ENCODE assay signal across 25 mouse cellular contexts in the genomic region with DNA sequence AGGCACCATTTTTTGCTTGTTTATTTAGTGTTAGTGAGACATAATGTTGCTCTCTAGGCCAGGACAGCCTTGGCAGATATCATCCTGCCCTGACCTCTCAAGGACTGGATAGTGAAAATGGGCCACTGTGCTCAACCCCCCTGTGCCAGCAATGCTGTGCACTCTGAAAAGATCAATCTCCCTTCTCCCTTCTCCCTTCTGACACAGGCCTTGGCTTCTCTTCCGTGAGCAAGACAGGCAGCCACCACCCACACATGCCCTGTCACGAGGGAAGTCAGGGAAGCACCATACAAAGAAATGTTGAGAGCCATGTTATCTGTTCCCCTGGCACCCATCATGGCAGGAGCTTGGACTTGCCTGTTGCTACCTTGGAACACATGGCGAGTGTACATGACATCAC. TPM values are rescaled to one million over a fixed set of nuclear protein-coding genes. Genes with fewer than 3 reads are reported as not detected.
DNase-seq lines count a peak whose midpoint lies in the region; ATAC-seq and TF ChIP-seq lines count a peak whose summit lies in the region.
"Had no signal": no experiment of that assay in that cellular context is flagged by ENCODE, and none has a peak within 500 bp of the region (broad histone marks: within the 10 kb centered on the region; RNA-seq: fewer than 3 reads in every experiment).

No protein-coding gene starts in this region.

- 0 out of 2 replicates have a peak overlapping the region, but pooled peaks have one; percentile 24 for H3K9ac ChIP-seq in intestine, embryonic 16.5 days (ENCODE audit: low read depth, low read length)
- H3K9ac ChIP-seq in intestine, embryonic 15.5 days = no peak overlapping the region
- no peak overlapping the region for H3K9ac ChIP-seq in kidney, embryonic 16.5 days (replicated peaks; ENCODE audit: low read length)
- H3K9ac ChIP-seq: forebrain, embryonic 13.5 days; hindbrain, embryonic 13.5 days had no signal

- peak; percentile 68 to 83 for DNase-seq in adrenal gland, adult (ENCODE audit: inconsistent age in 2 of 2, low spot score in 1 of 2)
- no peak for DNase-seq in adrenal gland, postnatal 4 days (ENCODE audit: low spot score in 2 of 2)
- no peak for DNase-seq in testis, postnatal 14 days (ENCODE audit: low spot score)
- peak; percentile 55 to 61 for DNase-seq in adrenal gland, postnatal 36 days
- DNase-seq: cerebellum, adult 11-12 months; cerebellum, adult 9-10 months; cerebellum, postnatal 14 days; gastrocnemius, postnatal 10 days; gastrocnemius, postnatal 36 days; heart, adult 2 months; heart, postnatal 10 days; heart, postnatal 36 days had no signal

- no peak overlapping the region for H3K4me2 ChIP-seq in intestine, embryonic 16.5 days (ENCODE audit: low read depth, low read length)
- no peak overlapping the region for H3K4me2 ChIP-seq in intestine, embryonic 15.5 days (replicated peaks)
- no peak overlapping the region for H3K4me2 ChIP-seq in kidney, embryonic 16.5 days (replicated peaks; ENCODE audit: low read depth, low read length)
- H3K4me2 ChIP-seq: forebrain, embryonic 13.5 days; heart, embryonic 11.5 days; hindbrain, embryonic 13.5 days had no signal

- ATAC-seq in intestine, embryonic 16.5 days = 0 out of 2 replicates have a peak, but pooled peaks have one; percentile 17
- no peak for ATAC-seq in intestine, embryonic 15.5 days
- ATAC-seq in kidney, embryonic 16.5 days (ENCODE audit: low FRiP score, low TSS enrichment) = no peak
- ATAC-seq: activated CD4-positive, CD25-positive, alpha-beta regulatory T cell, adult 4 months; forebrain, embryonic 13.5 days; forebrain, embryonic 16.5 days; hindbrain, embryonic 16.5 days; intestine, postnatal 0 days had no signal

- no peak for TF ChIP-seq CTCF in testis, adult 2 months (IDR thresholded peaks at IDR 0.05; ENCODE audit: control insufficient read depth, insufficient read depth, insufficient replicate concordance, low read depth, low read length)

- 79% methylated on average over 3 of the region's 3 CpGs for WGBS in intestine, embryonic 16.5 days
- 74% methylated on average over 3 of the region's 3 CpGs for WGBS in intestine, embryonic 15.5 days
- 59% methylated on average over 3 of the region's 3 CpGs for WGBS in kidney, embryonic 16.5 days

- no peaks in the 10 kb centered on the region for H3K27me3 ChIP-seq in intestine, embryonic 16.5 days (replicated peaks; ENCODE audit: control insufficient read depth, insufficient read depth, low read length)
- no peaks in the 10 kb centered on the region for H3K27me3 ChIP-seq in intestine, embryonic 15.5 days (replicated peaks)
- no peaks in the 10 kb centered on the region for H3K27me3 ChIP-seq in testis, adult 2 months (ENCODE audit: control insufficient read depth, insufficient read depth, low read length)
- no peaks in the 10 kb centered on the region for H3K27me3 ChIP-seq in kidney, embryonic 16.5 days (ENCODE audit: insufficient read depth, low read length)
- H3K27me3 ChIP-seq: forebrain, embryonic 13.5 days; hindbrain, embryonic 13.5 days had no signal

- H3K27ac ChIP-seq in intestine, embryonic 16.5 days (ENCODE audit: low read length) = no peak overlapping the region
- no peak overlapping the region for H3K27ac ChIP-seq in intestine, embryonic 15.5 days
- peak overlapping the region; percentile 61 for H3K27ac ChIP-seq in testis, adult 2 months (ENCODE audit: control insufficient read depth, insufficient read depth, low read depth, low read length)
- no peak overlapping the region for H3K27ac ChIP-seq in kidney, embryonic 16.5 days (ENCODE audit: low read length)
- H3K27ac ChIP-seq: forebrain, embryonic 10.5 days; forebrain, embryonic 13.5 days; heart, adult 2 months; hindbrain, embryonic 10.5 days; hindbrain, embryonic 13.5 days had no signal

- H3K4me3 ChIP-seq in intestine, embryonic 16.5 days (ENCODE audit: low read length) = no peak overlapping the region
- H3K4me3 ChIP-seq in intestine, embryonic 15.5 days (replicated peaks) = no peak overlapping the region
- H3K4me3 ChIP-seq in testis, adult 2 months (ENCODE audit: control insufficient read depth, low read depth, low read length) = no peak overlapping the region
- H3K4me3 ChIP-seq in kidney, embryonic 16.5 days (ENCODE audit: low read length) = no peak overlapping the region
- H3K4me3 ChIP-seq: forebrain, embryonic 10.5 days; forebrain, embryonic 13.5 days; heart, adult 2 months; hindbrain, embryonic 10.5 days; hindbrain, embryonic 13.5 days had no signal

- no peaks in the 10 kb centered on the region for H3K9me3 ChIP-seq in intestine, embryonic 16.5 days (ENCODE audit: control insufficient read depth, low read length)
- H3K9me3 ChIP-seq in intestine, embryonic 15.5 days = no peaks in the 10 kb centered on the region
- no peaks in the 10 kb centered on the region for H3K9me3 ChIP-seq in kidney, embryonic 16.5 days (ENCODE audit: low read length)
- H3K9me3 ChIP-seq: forebrain, embryonic 10.5 days; forebrain, embryonic 13.5 days; hindbrain, embryonic 10.5 days; hindbrain, embryonic 13.5 days had no signal

- H3K36me3 ChIP-seq in intestine, embryonic 16.5 days (ENCODE audit: control insufficient read depth, insufficient read depth, low read length) = no peaks in the 10 kb centered on the region
- H3K36me3 ChIP-seq in intestine, embryonic 15.5 days = no peaks in the 10 kb centered on the region
- 0 out of 2 replicates have a peak, but pooled peaks cover 1% of the 10 kb centered on the region for H3K36me3 ChIP-seq in testis, adult 2 months (ENCODE audit: control insufficient read depth, insufficient read depth, low read length)
- H3K36me3 ChIP-seq in kidney, embryonic 16.5 days (ENCODE audit: insufficient read depth, low read length) = no peaks in the 10 kb centered on the region
- H3K36me3 ChIP-seq: forebrain, embryonic 10.5 days; hindbrain, embryonic 10.5 days; hindbrain, embryonic 13.5 days had no signal

- no peak for TF ChIP-seq POLR2A in testis, adult 2 months (IDR thresholded peaks at IDR 0.05; ENCODE audit: control insufficient read depth, low read depth, low read length)

- H3K4me1 ChIP-seq in intestine, embryonic 16.5 days (ENCODE audit: control insufficient read depth, insufficient read depth, low read length) = 0 out of 2 replicates have a peak, but pooled peaks cover 5% of the 10 kb centered on the region
- H3K4me1 ChIP-seq in intestine, embryonic 15.5 days (replicated peaks) = no peaks in the 10 kb centered on the region
- no peaks in the 10 kb centered on the region; the same call in none of the 2 replicates for H3K4me1 ChIP-seq in testis, adult 2 months (ENCODE audit: control insufficient read depth, insufficient read depth, low read length)
- H3K4me1 ChIP-seq in kidney, embryonic 16.5 days (ENCODE audit: insufficient read depth, low read length) = peaks cover 11% of the 10 kb centered on the region; the same call in 1 of the 2 replicates
- H3K4me1 ChIP-seq: forebrain, embryonic 13.5 days; hindbrain, embryonic 13.5 days had no signal

RNA-seq across cellular contexts. Expression of a gene that starts 17.8 kb away (rescaled TPM):
- 10 to 100 TPM; 88.1 to 89.6 TPM for total RNA-seq in adrenal gland, postnatal 4 days (2021)
- polyA plus RNA-seq in intestine, embryonic 16.5 days (2015; fragmentation: Nextera tagmentation; extraction: Ambion mirVana) = 66.5 and 72.8 TPM in 2 replicates
- 73.5 and 76.2 TPM in 2 replicates for polyA plus RNA-seq in intestine, embryonic 15.5 days (2015; fragmentation: Nextera tagmentation; extraction: Ambion mirVana)
- 98.4 and 120 TPM in 2 replicates for polyA plus RNA-seq in testis, adult 2 months (2012; rRNA removed)
- 10 to 100 TPM; 67.8 to 74.1 TPM for total RNA-seq in adrenal gland, postnatal 36 days (2021)
- polyA plus RNA-seq in kidney, embryonic 16.5 days (2015; fragmentation: Nextera tagmentation; extraction: Ambion mirVana) = 106 and 107 TPM in 2 replicates

RNA-seq across cellular contexts. Expression of a gene that starts 27.4 kb away (rescaled TPM):
- 1 to 10 TPM; 2.4 to 2.7 TPM for total RNA-seq in adrenal gland, postnatal 4 days (2021)
- 0.55 and 0.81 TPM in 2 replicates for polyA plus RNA-seq in intestine, embryonic 16.5 days (2015; fragmentation: Nextera tagmentation; extraction: Ambion mirVana)
- polyA plus RNA-seq in intestine, embryonic 15.5 days (2015; fragmentation: Nextera tagmentation; extraction: Ambion mirVana) = 0.48 and 0.68 TPM in 2 replicates
- 182 and 184 TPM in 2 replicates for polyA plus RNA-seq in testis, adult 2 months (2012; rRNA removed)
- 1 to 10 TPM; 1.5 to 2.4 TPM for total RNA-seq in adrenal gland, postnatal 36 days (2021)
- 1.1 and 1.3 TPM in 2 replicates for polyA plus RNA-seq in kidney, embryonic 16.5 days (2015; fragmentation: Nextera tagmentation; extraction: Ambion mirVana)
- total RNA-seq: heart, adult 2 months; heart, postnatal 36 days had no signal

RNA-seq across cellular contexts. Expression of a gene that starts 28.6 kb away (rescaled TPM):
- 100 to 1,000 TPM; 306 to 318 TPM for total RNA-seq in adrenal gland, postnatal 4 days (2021)
- polyA plus RNA-seq in intestine, embryonic 16.5 days (2015; fragmentation: Nextera tagmentation; extraction: Ambion mirVana) = 56.5 and 57.6 TPM in 2 replicates
- 62.6 and 70.0 TPM in 2 replicates for polyA plus RNA-seq in intestine, embryonic 15.5 days (2015; fragmentation: Nextera tagmentation; extraction: Ambion mirVana)
- 22.8 and 23.5 TPM in 2 replicates for polyA plus RNA-seq in testis, adult 2 months (2012; rRNA removed)
- 100 to 1,000 TPM; 582 to 584 TPM for total RNA-seq in adrenal gland, postnatal 36 days (2021)
- polyA plus RNA-seq in kidney, embryonic 16.5 days (2015; fragmentation: Nextera tagmentation; extraction: Ambion mirVana) = 66.1 and 66.4 TPM in 2 replicates

RNA-seq across cellular contexts. Expression of a gene that starts 42.1 kb away (rescaled TPM):
- 1,000 to 10,000 TPM; 1,222 to 1,358 TPM for total RNA-seq in adrenal gland, postnatal 4 days (2021)
- 1,705 and 1,833 TPM in 2 replicates for polyA plus RNA-seq in intestine, embryonic 16.5 days (2015; fragmentation: Nextera tagmentation; extraction: Ambion mirVana)
- 1,919 and 1,958 TPM in 2 replicates for polyA plus RNA-seq in intestine, embryonic 15.5 days (2015; fragmentation: Nextera tagmentation; extraction: Ambion mirVana)
- polyA plus RNA-seq in testis, adult 2 months (2012; rRNA removed) = 1,820 and 2,071 TPM in 2 replicates
- 100 to 1,000 TPM; 804 to 953 TPM for total RNA-seq in adrenal gland, postnatal 36 days (2021)
- 1,616 and 1,628 TPM in 2 replicates for polyA plus RNA-seq in kidney, embryonic 16.5 days (2015; fragmentation: Nextera tagmentation; extraction: Ambion mirVana)

RNA-seq across cellular contexts. Expression of a gene that starts 45.7 kb away (rescaled TPM):
- 100 to 1,000 TPM; 294 to 338 TPM for total RNA-seq in adrenal gland, postnatal 4 days (2021)
- 316 and 336 TPM in 2 replicates for polyA plus RNA-seq in intestine, embryonic 16.5 days (2015; fragmentation: Nextera tagmentation; extraction: Ambion mirVana)
- polyA plus RNA-seq in intestine, embryonic 15.5 days (2015; fragmentation: Nextera tagmentation; extraction: Ambion mirVana) = 283 and 287 TPM in 2 replicates
- polyA plus RNA-seq in testis, adult 2 months (2012; rRNA removed) = 253 and 274 TPM in 2 replicates
- 100 to 1,000 TPM; 293 to 327 TPM for total RNA-seq in adrenal gland, postnatal 36 days (2021)
- 242 and 284 TPM in 2 replicates for polyA plus RNA-seq in kidney, embryonic 16.5 days (2015; fragmentation: Nextera tagmentation; extraction: Ambion mirVana)

Comparison
In these comparisons a context has a peak if more than half of its experiments do, and no peak if none do; other contexts are left out.
1. DNase-seq: peak in adrenal gland, adult (2 of 2) and adrenal gland, postnatal 36 days (2 of 2); none in adrenal gland, postnatal 4 days (0 of 2) and testis, postnatal 14 days (single experiment).
2. RNA of a gene that starts 27.4 kb away (polyA plus RNA-seq): 182 to 184 TPM in testis, adult 2 months; 1.1 to 1.3 TPM in kidney, embryonic 16.5 days, 0.55 to 0.81 TPM in intestine, embryonic 16.5 days and 0.48 to 0.68 TPM in intestine, embryonic 15.5 days; every median in the first group is over 10 times any median in the second.